Mouse (Mus musculus): ENCODE measurements at regions not wholly inside any gene's neighbourhood (a gene's known extent, or its start where the extent isn't known, plus 50 kb on each side); places are given as distances from the start of the nearest gene placed in this dataset.

- no peak for TF ChIP-seq MYOG (IDR thresholded peaks at IDR 0.05; ENCODE audit: control insufficient read depth, extremely low read depth, insufficient read length)
- TF ChIP-seq CTCF (IDR thresholded peaks at IDR 0.05; ENCODE audit: control insufficient read depth, insufficient read depth, insufficient read length), result no peak
- no peak for TF ChIP-seq MYOD1 (IDR thresholded peaks at IDR 0.05; ENCODE audit: control insufficient read depth, insufficient read length, low read depth)
- no peak for TF ChIP-seq USF1 (IDR thresholded peaks at IDR 0.05; ENCODE audit: low read depth)
Measured at GRCm38 (mm10) chr7:136706246-136706645, 188.2 kb upstream of the Mgmt start.
